Mouse (Mus musculus): Measurements from ENCODE around the gene Styx.
"Not testable (repeated sequence)": the region's sequence is repeated elsewhere in the genome, so short reads cannot be mapped to it uniquely, and the experiment has no call there.

Styx gene

DNA sequence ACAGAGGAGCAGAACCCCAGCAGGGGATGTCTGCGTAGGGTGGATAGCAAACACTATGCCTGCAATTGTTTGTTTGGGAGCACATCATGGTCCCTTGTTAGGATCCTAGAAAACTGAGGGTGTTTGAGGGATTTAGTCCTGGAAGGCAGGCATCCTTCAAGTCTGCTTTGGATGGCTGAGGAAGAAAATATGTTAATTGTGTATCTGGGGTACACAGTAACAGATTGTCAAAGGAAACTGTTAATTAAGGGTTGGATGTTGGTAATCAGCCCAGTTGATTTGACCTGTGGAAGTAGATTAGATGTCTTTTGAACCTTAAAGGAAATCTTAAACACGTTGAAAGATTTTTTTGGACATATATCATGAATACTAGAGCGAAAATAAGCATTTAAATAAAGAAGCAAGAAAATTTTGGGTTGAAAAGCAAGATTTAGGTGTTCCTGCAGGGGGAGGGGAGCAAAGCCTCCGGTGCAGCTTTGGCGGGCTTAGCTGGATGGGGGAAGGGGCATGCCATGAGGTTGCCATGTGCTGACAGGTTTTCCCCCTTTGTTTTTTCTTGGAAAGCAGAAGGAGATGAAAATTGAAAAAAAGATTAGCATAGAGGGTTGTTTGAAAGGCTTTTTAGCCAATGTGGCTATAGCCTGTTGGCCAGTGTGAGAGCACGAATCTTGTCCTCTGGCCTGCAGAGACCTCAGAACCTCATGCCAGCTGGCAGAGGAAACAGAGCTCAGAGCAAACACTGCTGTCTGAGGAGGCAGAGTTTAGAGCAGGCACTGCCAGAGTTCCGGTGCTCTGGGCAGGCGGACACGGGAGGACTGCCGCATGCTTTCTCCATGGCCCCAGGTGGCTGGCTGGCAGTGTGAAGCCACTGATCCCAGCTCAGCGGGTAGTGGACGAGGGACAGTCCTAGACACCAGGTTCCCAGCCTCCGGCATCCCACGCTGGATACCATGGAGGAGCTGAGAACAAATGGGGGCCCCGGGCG lies 13.6 kb downstream of the Styx start:
- DNase-seq, result no peak

- no peak for DNase-seq
Observed at GRCm38 (mm10) chr14:45365196-45365587, 14.3 kb downstream of the Styx start.

DNA sequence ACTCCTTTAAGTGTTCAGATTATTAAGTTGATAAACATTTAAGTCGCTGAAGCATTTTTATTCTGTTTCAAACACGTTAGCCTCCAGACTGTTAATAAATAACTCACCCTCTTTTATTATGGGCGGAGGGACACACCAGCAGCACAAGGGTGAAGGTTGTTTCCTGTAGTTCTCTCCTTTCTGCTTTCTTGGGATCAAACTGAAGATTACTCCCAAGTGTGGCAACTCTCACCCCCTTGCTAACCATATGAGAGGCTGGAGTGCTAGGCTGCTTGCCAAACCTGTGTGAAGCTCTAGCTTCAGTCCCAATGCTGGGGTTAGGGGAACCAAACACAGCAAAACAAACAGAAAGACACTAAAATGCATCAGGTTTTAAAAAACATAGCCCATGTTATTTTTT lies 27.9 kb downstream of the Styx start:
- DNase-seq, result no peak

GRCm38 (mm10) chr14:45380756-45381155 lies 29.9 kb downstream of the Styx start:
- no peak for DNase-seq

DNA sequence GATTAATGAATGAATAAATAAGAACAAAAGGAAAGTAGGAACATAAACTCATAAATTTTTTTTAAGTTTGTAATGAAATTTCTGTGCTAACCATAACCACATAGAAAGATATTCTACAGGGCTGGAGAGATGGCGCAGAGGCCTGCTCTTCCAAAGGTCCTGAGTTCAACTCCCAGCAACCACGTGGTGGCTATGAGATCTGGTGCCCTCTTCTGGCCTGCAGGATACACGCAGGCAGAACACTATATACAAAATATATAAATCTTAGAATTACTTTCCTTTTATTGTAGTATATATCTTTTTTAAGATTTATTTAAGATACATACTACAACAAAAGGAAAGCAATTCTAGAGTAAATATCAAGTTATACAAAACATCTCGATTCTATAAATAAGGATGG lies 32.0 kb downstream of the Styx start:
- no peak for DNase-seq

DNA sequence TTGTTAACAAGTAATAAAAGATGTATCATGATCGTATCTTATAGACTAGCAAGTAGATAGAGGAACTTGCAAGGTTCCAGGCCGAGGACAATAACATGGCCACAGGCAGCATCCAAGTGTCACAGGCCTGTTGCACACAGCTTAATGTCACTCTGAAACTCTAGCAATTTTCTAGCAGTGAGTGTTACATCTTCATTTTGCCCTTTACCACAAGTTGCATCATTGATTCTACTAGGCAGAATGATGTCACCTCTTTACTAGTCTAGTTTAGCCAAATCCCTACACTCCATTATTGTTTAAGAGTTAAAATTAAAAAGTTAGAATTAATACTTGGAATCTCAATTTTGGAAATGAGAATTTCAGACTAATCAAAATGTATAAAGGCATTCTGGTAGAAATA lies 34.7 kb downstream of the Styx start:
- no peak for DNase-seq

- no peak for DNase-seq
Observed at GRCm38 (mm10) chr14:45387480-45387879, 36.6 kb downstream of the Styx start.

GRCm38 (mm10) chr14:45388345-45389181 lies 37.7 kb downstream of the Styx start:
- peak; percentile 91 for DNase-seq

DNA sequence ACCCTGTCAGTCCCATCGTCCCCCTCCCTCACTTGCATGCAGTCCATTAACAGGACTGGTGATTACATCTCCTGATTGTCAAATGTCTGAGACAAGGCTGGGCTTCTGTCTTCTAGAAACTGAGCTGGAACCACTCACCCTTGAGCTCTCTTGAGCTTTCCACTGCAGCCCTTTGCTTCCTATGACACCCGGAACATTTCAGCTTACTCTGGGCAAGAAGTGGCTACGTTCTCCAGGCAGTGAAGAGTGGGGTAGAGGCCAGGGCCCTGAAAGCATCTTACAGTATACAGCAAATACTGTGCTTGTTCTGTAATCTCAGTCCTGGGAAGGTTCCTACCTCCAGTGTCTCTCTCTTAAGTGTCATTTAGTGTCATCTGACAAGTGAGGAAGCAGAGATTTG lies 38.3 kb downstream of the Styx start:
- no peak for DNase-seq

DNA sequence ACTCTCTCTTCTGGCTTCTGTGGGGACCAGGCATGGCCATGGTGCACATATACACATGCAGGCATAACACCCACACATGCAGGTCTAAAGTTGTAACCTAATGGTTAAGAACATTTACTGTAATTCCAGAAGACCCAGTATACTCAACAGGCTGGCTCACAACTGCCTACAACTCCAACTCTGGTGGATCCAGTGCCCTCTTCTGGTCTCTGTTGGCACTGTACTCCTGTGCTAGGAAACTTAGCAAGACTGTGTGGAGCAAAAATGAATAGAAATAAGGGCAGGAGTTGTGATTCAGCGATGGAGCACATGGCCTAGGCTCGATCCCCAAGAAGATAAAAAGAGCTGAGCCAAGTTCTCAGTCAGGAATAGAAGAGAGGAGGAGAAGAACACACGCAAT lies 48.9 kb downstream of the Styx start:
- DNase-seq, result no peak

DNA sequence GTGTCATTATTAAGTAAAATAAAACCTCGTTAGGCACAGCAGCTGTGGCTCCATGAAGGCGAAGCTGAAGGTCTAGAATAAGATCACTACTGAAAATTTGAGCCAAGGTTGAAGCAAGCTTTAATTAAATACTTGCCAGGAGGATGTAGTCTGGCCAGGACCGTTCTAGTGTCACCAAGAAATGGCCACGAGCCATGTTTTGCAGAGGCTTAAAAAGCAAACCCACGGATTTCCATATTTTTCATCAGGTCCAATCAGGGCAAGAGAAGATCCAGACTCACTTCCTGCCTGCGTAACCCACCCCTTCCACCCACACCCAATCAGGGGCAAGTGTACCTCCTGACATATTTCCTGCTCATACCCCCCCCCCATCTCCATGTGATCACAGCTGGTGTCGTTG lies 52.8 kb downstream of the Styx start:
- no peak for DNase-seq

- DNase-seq, result not testable (repeated sequence)
Observed at GRCm38 (mm10) chr14:45404813-45405212, 53.9 kb downstream of the Styx start, which contains the start of gene Gnpnat1. TSS of gene Gnpnat1 (minus strand) at chr14:45404913.

DNA sequence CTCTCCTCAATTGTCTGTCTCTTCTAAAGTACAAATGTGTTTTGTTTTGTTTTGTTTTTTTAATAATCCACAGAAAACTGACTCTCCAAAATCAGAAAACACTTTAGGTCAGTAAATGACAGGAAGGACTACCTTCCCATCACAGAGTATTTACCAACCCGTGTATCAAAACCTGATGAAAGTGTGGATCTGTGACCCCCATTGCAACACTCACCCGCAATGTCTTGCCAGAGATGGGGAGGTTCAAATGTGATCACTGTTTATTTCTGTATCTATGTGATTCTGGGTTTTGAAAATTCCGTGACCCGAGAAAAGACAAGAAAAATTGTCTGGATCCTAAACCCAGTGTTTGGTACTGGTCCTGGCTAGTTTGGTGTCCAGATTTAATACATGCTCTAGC lies 65.4 kb downstream of the Styx start:
- no peak for DNase-seq

DNA sequence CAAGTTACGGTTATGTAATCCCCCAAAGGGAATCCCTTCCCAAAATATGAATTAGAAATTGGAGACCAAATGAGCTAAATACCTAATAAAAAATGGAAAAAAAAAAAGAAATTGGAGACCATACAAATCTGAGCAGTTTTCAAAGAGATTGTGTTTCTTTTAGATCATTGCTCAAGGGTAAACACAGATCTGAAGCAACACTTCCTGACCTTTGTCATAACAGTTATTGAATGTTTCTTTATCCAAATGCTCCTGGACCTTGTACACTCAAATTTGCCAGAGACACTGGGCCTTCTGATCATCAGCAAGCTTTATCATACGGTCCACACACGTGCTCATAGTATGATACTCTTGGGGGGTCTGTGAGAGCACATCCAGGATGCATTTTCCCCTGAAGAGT lies 67.7 kb downstream of the Styx start:
- DNase-seq, result no peak

DNA sequence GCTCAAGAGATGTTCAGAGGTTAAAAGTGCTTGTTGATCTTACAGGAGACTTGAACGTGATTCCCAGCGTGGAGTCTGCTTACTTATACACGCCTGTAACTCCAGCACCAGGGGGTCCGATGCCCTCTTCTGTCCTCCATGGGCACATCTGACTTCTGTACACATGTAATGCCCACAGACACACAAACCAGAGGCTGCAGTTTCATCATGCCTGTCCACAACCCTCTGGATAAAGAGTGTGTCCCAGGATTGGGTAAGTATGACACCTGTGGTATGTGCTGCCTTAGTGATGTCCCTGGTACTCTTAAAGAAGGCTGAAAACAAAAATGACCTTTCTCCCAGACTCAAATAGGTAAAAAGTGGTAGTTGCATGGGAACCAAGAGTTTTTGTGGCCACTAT lies 68.4 kb downstream of the Styx start:
- no peak for DNase-seq

GRCm38 (mm10) chr14:45422371-45422770 lies 71.5 kb downstream of the Styx start:
- peak; percentile 8 for DNase-seq

DNA sequence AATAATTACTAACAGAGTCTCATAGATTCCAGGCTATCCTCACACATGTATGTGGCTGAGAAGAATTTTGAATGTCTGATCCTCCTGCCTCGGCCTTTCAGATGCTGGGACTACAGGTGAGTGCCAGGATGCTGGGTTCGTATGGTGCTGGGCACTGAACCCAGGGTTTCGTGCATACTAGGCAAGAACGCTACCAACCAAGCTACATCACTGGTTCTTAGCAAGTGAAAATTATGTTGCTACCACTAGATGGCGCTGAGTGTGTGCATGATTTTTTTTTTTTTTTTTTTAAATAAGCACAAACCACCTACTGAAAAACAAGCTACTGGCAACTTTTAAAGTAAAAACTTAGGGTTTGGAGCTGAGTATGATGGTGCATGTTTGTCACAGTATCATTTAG lies 72.3 kb downstream of the Styx start:
- no peak for DNase-seq

GRCm38 (mm10) chr14:45430066-45430842 lies 79.4 kb downstream of the Styx start:
- DNase-seq, result no peak

GRCm38 (mm10) chr14:45432003-45432402 lies 81.1 kb downstream of the Styx start:
- DNase-seq, result no peak

DNA sequence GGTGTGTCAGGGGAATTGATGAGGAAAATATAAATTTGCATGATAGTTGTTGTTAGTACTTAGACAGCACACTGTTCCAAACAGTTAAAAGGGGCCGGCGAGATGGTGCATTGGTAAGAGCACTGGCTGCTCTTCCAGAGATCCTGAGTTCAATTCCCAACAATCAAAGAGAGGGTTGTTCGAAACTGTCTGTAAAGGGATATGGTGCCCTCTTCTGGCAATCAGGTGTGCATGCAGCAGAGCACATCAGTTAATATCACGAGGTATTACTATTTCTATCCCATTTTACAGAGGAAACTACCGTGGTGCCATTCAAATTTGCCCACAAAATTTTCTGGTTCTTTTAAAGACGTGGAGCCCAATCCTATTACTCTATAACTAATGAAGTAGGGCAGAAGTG lies 83.3 kb downstream of the Styx start:
- DNase-seq, result no peak

DNA sequence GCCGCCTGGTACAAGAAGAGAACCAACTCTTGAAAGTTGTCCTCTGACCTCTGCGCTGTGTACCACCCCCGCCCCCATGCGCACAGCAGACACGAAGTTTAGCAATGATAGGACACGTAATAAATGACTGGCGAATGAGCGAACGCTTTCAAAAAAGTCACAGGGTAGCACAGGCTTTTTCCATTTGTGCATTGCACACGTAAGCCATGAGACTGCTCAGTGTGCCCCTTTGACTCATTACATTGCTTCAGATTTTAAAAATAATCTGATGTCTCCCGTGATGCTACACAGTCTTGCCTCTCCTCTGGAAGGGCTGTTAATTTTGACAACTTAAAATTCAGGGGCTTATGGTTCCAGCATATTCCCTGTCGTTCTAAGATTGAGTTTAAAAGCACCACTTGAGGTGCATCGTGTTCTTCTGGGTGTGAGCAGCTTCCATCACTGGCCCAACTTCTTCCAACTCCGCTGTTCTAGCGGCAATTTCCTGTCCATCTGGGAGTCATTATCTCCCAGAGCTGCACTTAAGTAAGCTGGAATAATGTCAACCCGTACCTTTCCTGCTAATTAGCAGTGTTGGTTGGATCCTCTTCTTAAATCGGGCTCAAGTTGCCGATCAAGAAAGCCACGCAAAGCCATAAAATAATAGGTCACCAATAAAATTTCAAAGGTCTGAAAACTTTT lies 87.5 kb downstream of the Styx start:
- no peak for DNase-seq

DNA sequence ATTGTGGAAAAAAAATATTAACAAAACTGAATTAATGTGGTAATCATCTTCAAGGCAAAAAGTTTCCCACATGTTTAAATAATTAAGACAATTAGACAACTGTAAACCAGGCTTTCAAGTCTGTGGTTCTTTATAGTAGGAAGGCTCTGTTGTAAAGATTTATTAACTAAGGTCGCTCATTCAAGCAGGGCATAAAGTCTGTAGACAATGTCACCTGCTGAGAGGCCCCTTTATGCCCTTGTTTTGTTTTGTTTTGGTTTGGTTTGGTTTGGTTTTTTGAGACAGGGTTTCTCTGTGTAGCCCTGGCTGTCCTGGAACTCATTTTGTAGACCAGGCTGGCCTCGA lies 88.0 kb downstream of the Styx start:
- DNase-seq, result no peak

DNA sequence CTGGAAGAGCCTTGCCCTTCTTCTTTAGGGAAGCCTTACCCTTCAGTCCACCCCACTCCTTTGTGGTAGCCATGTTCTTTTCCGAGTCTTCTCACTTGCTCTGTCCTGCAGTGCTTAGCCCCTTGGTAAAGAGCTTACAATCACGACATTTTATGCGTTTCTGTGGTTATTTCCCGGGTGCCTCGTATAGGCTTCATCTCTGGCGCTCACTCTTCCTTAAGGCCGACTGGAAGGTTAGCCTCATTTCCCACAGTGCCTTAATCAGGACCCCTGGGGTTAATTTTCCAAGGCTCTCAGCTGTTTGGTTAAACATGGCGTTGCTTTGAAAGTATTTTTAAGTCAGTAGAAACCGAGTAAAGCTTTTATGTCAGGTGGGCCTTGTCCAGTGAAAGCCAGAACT lies 88.5 kb downstream of the Styx start:
- DNase-seq, result no peak
